Comparison of ENCODE assay signal across 18 mouse cellular contexts in genomic region chr10:78019984-78020383, GRCm38 (mm10). TPM values are rescaled to one million over a fixed set of nuclear protein-coding genes. Genes with fewer than 3 reads are reported as not detected.
DNase-seq lines count a peak whose midpoint lies in the region; ATAC-seq and TF ChIP-seq lines count a peak whose summit lies in the region.
"Not testable (repeated sequence)": the region's sequence is repeated elsewhere in the genome, so short reads cannot be mapped to it uniquely, and the experiment has no call there.
"Had no signal": no experiment of that assay in that cellular context is flagged by ENCODE, and none has a peak within 500 bp of the region (broad histone marks: within the 10 kb centered on the region; RNA-seq: fewer than 3 reads in every experiment).

No protein-coding gene starts in this region.

- not testable (repeated sequence) for H3K4me1 ChIP-seq in MEL (ENCODE audit: control insufficient read depth in 1 of 2, insufficient read depth in 2 of 2, low read length in 2 of 2); embryonic facial prominence, embryonic 12.5 days; kidney, embryonic 14.5 days (ENCODE audit: control insufficient read depth, insufficient read depth, low read length); midbrain, embryonic 11.5 days (ENCODE audit: control insufficient read depth, insufficient read depth, low read length)

- not testable (repeated sequence) for H3K9me3 ChIP-seq in MEL (replicated peaks; ENCODE audit: insufficient read depth, low read length); embryonic facial prominence, embryonic 12.5 days; kidney, embryonic 14.5 days (ENCODE audit: control insufficient read depth, low read length); midbrain, embryonic 11.5 days (ENCODE audit: control insufficient read depth, low read length)

- H3K9ac ChIP-seq in MEL (ENCODE audit: control insufficient read depth, low read depth, low read length, poor library complexity, severe bottlenecking); embryonic facial prominence, embryonic 12.5 days; kidney, embryonic 14.5 days (ENCODE audit: low read depth, low read length); midbrain, embryonic 11.5 days (ENCODE audit: low read length): not testable (repeated sequence)

- not testable (repeated sequence) for H3K27me3 ChIP-seq in MEL (ENCODE audit: control insufficient read depth in 1 of 2, insufficient read depth in 2 of 2, low read length in 2 of 2); embryonic facial prominence, embryonic 12.5 days; kidney, embryonic 14.5 days (ENCODE audit: control insufficient read depth, insufficient read depth, low read length); midbrain, embryonic 11.5 days (ENCODE audit: control insufficient read depth, insufficient read depth, low read length)

- 95% methylated on average over 7 of the region's 11 CpGs for WGBS in embryonic facial prominence, embryonic 12.5 days
- 94% methylated on average over 6 of the region's 11 CpGs for WGBS in kidney, embryonic 14.5 days
- WGBS in midbrain, embryonic 11.5 days = 99% methylated on average over 7 of the region's 11 CpGs

- not testable (repeated sequence) for H3K36me3 ChIP-seq in MEL (ENCODE audit: control insufficient read depth in 1 of 2, insufficient read depth in 2 of 2, low read length in 2 of 2); embryonic facial prominence, embryonic 12.5 days; kidney, embryonic 14.5 days (ENCODE audit: control insufficient read depth, insufficient read depth, low read length); midbrain, embryonic 11.5 days (ENCODE audit: control insufficient read depth, insufficient read depth, low read length)

- peak; percentile 41; the same call in 1 of the 2 replicates for ATAC-seq in embryonic facial prominence, embryonic 12.5 days (ENCODE audit: insufficient number of reproducible peaks, insufficient read depth, low FRiP score, low TSS enrichment)
- ATAC-seq in kidney, embryonic 14.5 days (ENCODE audit: low FRiP score, low TSS enrichment) = 0 out of 2 replicates have a peak, but pooled peaks have one; percentile 24
- ATAC-seq in midbrain, embryonic 11.5 days (ENCODE audit: low FRiP score) = not testable (repeated sequence)

- not testable (repeated sequence) for TF ChIP-seq CTCF in MEL (IDR thresholded peaks at IDR 0.05 in 2 of 3, conservative IDR thresholded peaks at IDR 0.05 in 1 of 3; ENCODE audit: control insufficient read depth in 1 of 3, insufficient read depth in 1 of 3, low read depth in 2 of 3, low read length in 3 of 3, poor library complexity in 1 of 3, severe bottlenecking in 1 of 3)

- DNase-seq in MEL (ENCODE audit: low read depth, low spot score) = not testable (repeated sequence)
- DNase-seq in MN1 (ENCODE audit: low spot score) = peak; percentile 69
- peak; percentile 12 for DNase-seq in midbrain, embryonic 11.5 days (ENCODE audit: low spot score, missing footprints)

- H3K4me3 ChIP-seq in MEL (ENCODE audit: control insufficient read depth in 1 of 2, insufficient read depth in 1 of 2, low read depth in 2 of 2, low read length in 2 of 2); embryonic facial prominence, embryonic 12.5 days; kidney, embryonic 14.5 days (ENCODE audit: low read length); midbrain, embryonic 11.5 days (ENCODE audit: low read depth, low read length): not testable (repeated sequence)

- TF ChIP-seq POLR2A in MEL (IDR thresholded peaks at IDR 0.05; ENCODE audit: control insufficient read depth in 1 of 2, insufficient read depth in 1 of 2, low read depth in 1 of 2, low read length in 2 of 2, poor library complexity in 1 of 2) = not testable (repeated sequence)

- H3K79me2 ChIP-seq in MEL (ENCODE audit: control insufficient read depth, insufficient read depth, low read length, poor library complexity) = not testable (repeated sequence)

- TF ChIP-seq RAD21 in MEL (IDR thresholded peaks at IDR 0.05; ENCODE audit: low read depth, low read length) = not testable (repeated sequence)

- H3K27ac ChIP-seq in MEL (ENCODE audit: control insufficient read depth, low read depth, low read length); embryonic facial prominence, embryonic 12.5 days; kidney, embryonic 14.5 days (ENCODE audit: low read depth, low read length); midbrain, embryonic 11.5 days (ENCODE audit: low read depth, low read length): not testable (repeated sequence)

- TF ChIP-seq EP300 in MEL (IDR thresholded peaks at IDR 0.05; ENCODE audit: low read depth in 1 of 2, low read length in 2 of 2) = not testable (repeated sequence)

- H3K4me2 ChIP-seq in embryonic facial prominence, embryonic 12.5 days (replicated peaks); kidney, embryonic 14.5 days (replicated peaks; ENCODE audit: low read depth, low read length); midbrain, embryonic 11.5 days: not testable (repeated sequence)

TF ChIP-seq in MEL, 35 proteins besides CTCF, POLR2A, EP300 and RAD21:
- 0 out of 2 replicates have a peak, but pooled peaks have one; percentile 22 for TF ChIP-seq MAFK (IDR thresholded peaks at IDR 0.05; ENCODE audit: borderline replicate concordance, low read depth, low read length)

RNA-seq across cellular contexts. Expression of gene Pfkl, which starts 10.1 kb away (rescaled TPM):
- 84.8 and 165 TPM in 2 replicates for total RNA-seq in MEL (2012; rRNA removed)
- polyA plus RNA-seq in MEL (2012; ENCODE audit: insufficient read depth in 1 of 2, insufficient read length in 2 of 2, low read depth in 1 of 2, low replicate concordance in 2 of 2, missing spikeins in 1 of 2) = 100 to 1,000 TPM in 1 of 2 experiments, not detected in 1; 267 TPM
- 137 TPM in 2 replicates for polyA plus RNA-seq in embryonic facial prominence, embryonic 12.5 days (2016; fragmentation: Nextera tagmentation; extraction: Ambion mirVana)
- 91.2 and 118 TPM in 2 replicates for polyA plus RNA-seq in kidney, embryonic 14.5 days (2014; fragmentation: Nextera tagmentation; extraction: Ambion mirVana)
- 96.9 and 103 TPM in 2 replicates for polyA plus RNA-seq in midbrain, embryonic 11.5 days (2014; fragmentation: Nextera tagmentation; extraction: Ambion mirVana)

RNA-seq across cellular contexts. Expression of gene Dnmt3l, which starts 21.8 kb away (rescaled TPM):
- not detected in 2 replicates for total RNA-seq in MEL (2012; rRNA removed)
- polyA plus RNA-seq in MEL (2012; ENCODE audit: insufficient read depth in 1 of 2, insufficient read length in 2 of 2, low read depth in 1 of 2, low replicate concordance in 2 of 2, missing spikeins in 1 of 2) = not detected
- 0.19 and 0.41 TPM in 2 replicates for polyA plus RNA-seq in embryonic facial prominence, embryonic 12.5 days (2016; fragmentation: Nextera tagmentation; extraction: Ambion mirVana)
- polyA plus RNA-seq in kidney, embryonic 14.5 days (2014; fragmentation: Nextera tagmentation; extraction: Ambion mirVana) = 0.41 and 0.66 TPM in 2 replicates
- polyA plus RNA-seq in midbrain, embryonic 11.5 days (2014; fragmentation: Nextera tagmentation; extraction: Ambion mirVana) = not detected in 2 replicates
- polyA plus RNA-seq: activated CD4-positive, CD25-positive, alpha-beta regulatory T cell, adult 4 months; C2C12; embryonic facial prominence, embryonic 10.5 days; erythroblast, embryonic 14.5 days; forebrain, embryonic 10.5 days; forebrain, embryonic 12.5 days; forebrain, embryonic 14.5 days; forebrain, embryonic 16.5 days; G1E had no signal

RNA-seq across cellular contexts. Expression of gene Aire, which starts 23.4 kb away (rescaled TPM):
- not detected in 2 replicates for total RNA-seq in MEL (2012; rRNA removed)
- under 1 TPM in 1 of 2 experiments, not detected in 1; 0.17 TPM for polyA plus RNA-seq in MEL (2012; ENCODE audit: insufficient read depth in 1 of 2, insufficient read length in 2 of 2, low read depth in 1 of 2, low replicate concordance in 2 of 2, missing spikeins in 1 of 2)
- 0.17 and 0.42 TPM in 2 replicates for polyA plus RNA-seq in embryonic facial prominence, embryonic 12.5 days (2016; fragmentation: Nextera tagmentation; extraction: Ambion mirVana)
- 1.2 and 1.5 TPM in 2 replicates for polyA plus RNA-seq in kidney, embryonic 14.5 days (2014; fragmentation: Nextera tagmentation; extraction: Ambion mirVana)
- polyA plus RNA-seq in midbrain, embryonic 11.5 days (2014; fragmentation: Nextera tagmentation; extraction: Ambion mirVana) = 0.10 TPM in 1 of 2 replicates, not detected in the other
- total RNA-seq: adrenal gland, adult 18-20 months; adrenal gland, adult 8-10 months; adrenal gland, postnatal 14 days; adrenal gland, postnatal 36 days; G1E had no signal
- polyA plus RNA-seq: C2C12; erythroblast, embryonic 14.5 days had no signal

RNA-seq across cellular contexts. Expression of gene 1810043G02Rik, which starts 41.7 kb away (rescaled TPM):
- 9.3 and 10.7 TPM in 2 replicates for total RNA-seq in MEL (2012; rRNA removed)
- polyA plus RNA-seq in MEL (2012; ENCODE audit: insufficient read depth in 1 of 2, insufficient read length in 2 of 2, low read depth in 1 of 2, low replicate concordance in 2 of 2, missing spikeins in 1 of 2) = 10 to 100 TPM in 1 of 2 experiments, not detected in 1; 15.6 TPM
- polyA plus RNA-seq in embryonic facial prominence, embryonic 12.5 days (2016; fragmentation: Nextera tagmentation; extraction: Ambion mirVana) = 32.9 and 35.1 TPM in 2 replicates
- polyA plus RNA-seq in kidney, embryonic 14.5 days (2014; fragmentation: Nextera tagmentation; extraction: Ambion mirVana) = 26.4 and 35.8 TPM in 2 replicates
- 32.3 and 36.5 TPM in 2 replicates for polyA plus RNA-seq in midbrain, embryonic 11.5 days (2014; fragmentation: Nextera tagmentation; extraction: Ambion mirVana)

RNA-seq across cellular contexts. Expression of gene Icosl, which starts 49.1 kb away (rescaled TPM):
- total RNA-seq in MEL (2012; rRNA removed) = not detected in 2 replicates
- not detected for polyA plus RNA-seq in MEL (2012; ENCODE audit: insufficient read depth in 1 of 2, insufficient read length in 2 of 2, low read depth in 1 of 2, low replicate concordance in 2 of 2, missing spikeins in 1 of 2)
- 2.5 and 2.6 TPM in 2 replicates for polyA plus RNA-seq in embryonic facial prominence, embryonic 12.5 days (2016; fragmentation: Nextera tagmentation; extraction: Ambion mirVana)
- 3.8 and 4.8 TPM in 2 replicates for polyA plus RNA-seq in kidney, embryonic 14.5 days (2014; fragmentation: Nextera tagmentation; extraction: Ambion mirVana)
- 1.2 and 2.5 TPM in 2 replicates for polyA plus RNA-seq in midbrain, embryonic 11.5 days (2014; fragmentation: Nextera tagmentation; extraction: Ambion mirVana)
- polyA plus RNA-seq: G1E had no signal
